Mouse (Mus musculus) erythroblast, embryonic 14.5 days (primary cell): ENCODE measurements around the gene Wipi1.

Experiments used
- GATA1 ChIP-seq: IDR thresholded peaks from 2 replicates; pipeline ENCODE4 v1.6.1; 2012; ENCODE audit warnings: low read length, inconsistent platforms, mixed read lengths
- TAL1 ChIP-seq: IDR thresholded peaks from 3 replicates; pipeline ENCODE4 v1.6.1; 2012; ENCODE audit warnings: low read length, inconsistent platforms, mixed read lengths

DNA sequence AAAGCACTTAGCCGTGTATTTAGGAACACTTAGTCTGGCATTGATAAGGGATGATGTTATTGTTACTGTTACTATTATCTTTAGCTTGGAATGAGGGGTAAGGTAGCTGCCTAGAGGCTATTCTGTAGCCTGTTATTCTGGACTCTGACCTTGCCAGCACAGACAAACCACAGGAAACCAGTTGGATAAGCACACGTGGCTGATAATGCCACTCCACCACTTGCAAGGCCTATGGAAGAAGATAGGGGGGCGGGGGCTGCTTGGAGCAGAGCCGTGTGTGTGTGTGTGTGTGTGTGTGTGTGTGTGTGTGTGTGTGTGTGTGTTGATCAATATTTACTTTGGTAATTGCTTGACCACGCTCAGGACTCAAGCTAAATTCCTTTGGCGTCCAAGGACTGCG lies 66.5 kb downstream of the Wipi1 start:
- 0 out of 2 replicates have a peak, but pooled peaks have one; percentile 3 for TF ChIP-seq GATA1
- TF ChIP-seq TAL1 = no peak
